Mouse (Mus musculus): ENCODE measurements at regions not wholly inside any gene's neighbourhood (a gene's known extent, or its start where the extent isn't known, plus 50 kb on each side); places are given as distances from the start of the nearest gene placed in this dataset.

- Histone ChIP-seq H3K4me1 (ENCODE audit: control insufficient read depth, insufficient read depth, low read length) (peaks cover 12% of the 10 kb centered on the region; the same call in 1 of the 2 replicates), H3K27ac (ENCODE audit: insufficient read depth, low read length) (peak overlapping the region; percentile 91), H3K4me3 (ENCODE audit: insufficient read depth, low read length) (no peak overlapping the region)
- TF ChIP-seq POLR2A (IDR thresholded peaks at IDR 0.05; ENCODE audit: extremely low read depth, insufficient read depth, low read length) (no peak), CTCF (IDR thresholded peaks at IDR 0.05; ENCODE audit: extremely low read depth, insufficient read depth, low read length) (no peak)
These were observed 111.7 kb upstream of the Tmtc1 start for GRCm38 (mm10) chr6:148555651-148556483.

GRCm38 (mm10) chr6:148554463-148554862, 110.3 kb upstream of the Tmtc1 start:
- no peak for TF ChIP-seq POLR2A (IDR thresholded peaks at IDR 0.05; ENCODE audit: extremely low read depth, insufficient read depth, low read length)
- H3K4me1 ChIP-seq (ENCODE audit: control insufficient read depth, insufficient read depth, low read length): peaks cover 12% of the 10 kb centered on the region; the same call in 1 of the 2 replicates
- H3K27ac ChIP-seq (ENCODE audit: insufficient read depth, low read length): 0 out of 2 replicates have a peak overlapping the region, but pooled peaks have one; percentile 5
- no peak overlapping the region for H3K4me3 ChIP-seq (ENCODE audit: insufficient read depth, low read length)

GRCm38 (mm10) chr6:148553616-148554015, 109.4 kb upstream of the Tmtc1 start:
- Histone ChIP-seq H3K4me1 (ENCODE audit: control insufficient read depth, insufficient read depth, low read length) (peaks cover 12% of the 10 kb centered on the region; the same call in 1 of the 2 replicates), H3K4me3 (ENCODE audit: insufficient read depth, low read length) (no peak overlapping the region), H3K27ac (ENCODE audit: insufficient read depth, low read length) (peak overlapping the region; percentile 51; the same call in 1 of the 2 replicates)
- TF ChIP-seq POLR2A (IDR thresholded peaks at IDR 0.05; ENCODE audit: extremely low read depth, insufficient read depth, low read length): no peak
- no peak for TF ChIP-seq CTCF (IDR thresholded peaks at IDR 0.05; ENCODE audit: extremely low read depth, insufficient read depth, low read length)

GRCm38 (mm10) chr6:148551097-148551496, 106.9 kb upstream of the Tmtc1 start:
- Histone ChIP-seq H3K4me1 (ENCODE audit: control insufficient read depth, insufficient read depth, low read length) (peaks cover 7% of the 10 kb centered on the region; the same call in 1 of the 2 replicates), H3K4me3 (ENCODE audit: insufficient read depth, low read length) (no peak overlapping the region), H3K27ac (ENCODE audit: insufficient read depth, low read length) (no peak overlapping the region)
- TF ChIP-seq CTCF (IDR thresholded peaks at IDR 0.05; ENCODE audit: extremely low read depth, insufficient read depth, low read length) (no peak), POLR2A (IDR thresholded peaks at IDR 0.05; ENCODE audit: extremely low read depth, insufficient read depth, low read length) (no peak)

GRCm38 (mm10) chr6:148548138-148548778, 104.1 kb upstream of the Tmtc1 start:
- TF ChIP-seq CTCF (IDR thresholded peaks at IDR 0.05; ENCODE audit: extremely low read depth, insufficient read depth, low read length): no peak
- no peak for TF ChIP-seq POLR2A (IDR thresholded peaks at IDR 0.05; ENCODE audit: extremely low read depth, insufficient read depth, low read length)
- H3K27ac ChIP-seq (ENCODE audit: insufficient read depth, low read length): no peak overlapping the region
- no peak overlapping the region for H3K4me3 ChIP-seq (ENCODE audit: insufficient read depth, low read length)
- peaks cover 2% of the 10 kb centered on the region; the same call in 1 of the 2 replicates for H3K4me1 ChIP-seq (ENCODE audit: control insufficient read depth, insufficient read depth, low read length)

GRCm38 (mm10) chr6:148543047-148543446, 98.9 kb upstream of the Tmtc1 start:
- H3K4me1 ChIP-seq (ENCODE audit: control insufficient read depth, insufficient read depth, low read length): peaks cover 2% of the 10 kb centered on the region; the same call in 1 of the 2 replicates
- H3K27ac ChIP-seq (ENCODE audit: insufficient read depth, low read length): no peak overlapping the region
- H3K4me3 ChIP-seq (ENCODE audit: insufficient read depth, low read length): no peak overlapping the region
- TF ChIP-seq CTCF (IDR thresholded peaks at IDR 0.05; ENCODE audit: extremely low read depth, insufficient read depth, low read length): no peak

GRCm38 (mm10) chr6:148541981-148542380, 97.8 kb upstream of the Tmtc1 start:
- Histone ChIP-seq H3K4me1 (ENCODE audit: control insufficient read depth, insufficient read depth, low read length) (peaks cover 2% of the 10 kb centered on the region; the same call in 1 of the 2 replicates), H3K27ac (ENCODE audit: insufficient read depth, low read length) (no peak overlapping the region), H3K4me3 (ENCODE audit: insufficient read depth, low read length) (no peak overlapping the region)
- TF ChIP-seq CTCF (IDR thresholded peaks at IDR 0.05; ENCODE audit: extremely low read depth, insufficient read depth, low read length) (no peak), POLR2A (IDR thresholded peaks at IDR 0.05; ENCODE audit: extremely low read depth, insufficient read depth, low read length) (no peak)

- peaks cover 2% of the 10 kb centered on the region; the same call in 1 of the 2 replicates for H3K4me1 ChIP-seq (ENCODE audit: control insufficient read depth, insufficient read depth, low read length)
- H3K27ac ChIP-seq (ENCODE audit: insufficient read depth, low read length): no peak overlapping the region
- TF ChIP-seq POLR2A (IDR thresholded peaks at IDR 0.05; ENCODE audit: extremely low read depth, insufficient read depth, low read length) (no peak), CTCF (IDR thresholded peaks at IDR 0.05; ENCODE audit: extremely low read depth, insufficient read depth, low read length) (no peak)
- H3K4me3 ChIP-seq (ENCODE audit: insufficient read depth, low read length): no peak overlapping the region
These were observed 95.2 kb upstream of the Tmtc1 start for GRCm38 (mm10) chr6:148539207-148539960.

- H3K4me3 ChIP-seq (ENCODE audit: insufficient read depth, low read length): no peak overlapping the region
These were observed 90.2 kb upstream of the Tmtc1 start for GRCm38 (mm10) chr6:148534364-148534763.

More at GRCm38 (mm10) chr6:148534364-148534763, 90.2 kb upstream of the Tmtc1 start:
- no peaks in the 10 kb centered on the region for H3K4me1 ChIP-seq (ENCODE audit: control insufficient read depth, insufficient read depth, low read length)
- no peak for TF ChIP-seq POLR2A (IDR thresholded peaks at IDR 0.05; ENCODE audit: extremely low read depth, insufficient read depth, low read length)
- no peak for TF ChIP-seq CTCF (IDR thresholded peaks at IDR 0.05; ENCODE audit: extremely low read depth, insufficient read depth, low read length)
- H3K27ac ChIP-seq (ENCODE audit: insufficient read depth, low read length): no peak overlapping the region

Data from cortical plate, adult 2 months (tissue).